13 mouse cellular contexts compared by ENCODE assay signal in genomic region chr6:126106798-126107173, GRCm38 (mm10). TPM values are rescaled to one million over a fixed set of nuclear protein-coding genes. Genes with fewer than 3 reads are reported as not detected.
A peak's percentile ranks its signal among the peaks of the same experiment; 100 is the strongest.
DNase-seq lines count a peak whose midpoint lies in the region; ATAC-seq and TF ChIP-seq lines count a peak whose summit lies in the region.
"Had no signal": no experiment of that assay in that cellular context is flagged by ENCODE, and none has a peak within 500 bp of the region (broad histone marks: within the 10 kb centered on the region; RNA-seq: fewer than 3 reads in every experiment).

No protein-coding gene starts in this region.

- WGBS in embryonic facial prominence, embryonic 12.5 days = 57% methylated on average over 2 of the region's 2 CpGs
- 73% methylated on average over 2 of the region's 2 CpGs for WGBS in embryonic facial prominence, embryonic 10.5 days
- WGBS in heart, embryonic 11.5 days (ENCODE audit: insufficient replicate concordance) = 74% methylated on average over 2 of the region's 2 CpGs
- WGBS in liver, adult 2 months = 35% methylated on average over 2 of the region's 2 CpGs
- 44% methylated on average over 2 of the region's 2 CpGs for WGBS in liver, embryonic 12.5 days (ENCODE audit: insufficient replicate concordance)
- WGBS in limb, embryonic 15.5 days = 30% methylated on average over 2 of the region's 2 CpGs
- WGBS in kidney, embryonic 15.5 days = 64% methylated on average over 2 of the region's 2 CpGs

- H3K27me3 ChIP-seq in embryonic facial prominence, embryonic 12.5 days = no peaks in the 10 kb centered on the region
- no peaks in the 10 kb centered on the region for H3K27me3 ChIP-seq in embryonic facial prominence, embryonic 10.5 days (replicated peaks; ENCODE audit: low read depth, poor library complexity, severe bottlenecking)
- no peaks in the 10 kb centered on the region for H3K27me3 ChIP-seq in heart, embryonic 11.5 days (ENCODE audit: control insufficient read depth, insufficient read depth, low read length)
- H3K27me3 ChIP-seq in liver, adult 2 months (ENCODE audit: control insufficient read depth, insufficient read depth, low read length) = no peaks in the 10 kb centered on the region
- no peaks in the 10 kb centered on the region for H3K27me3 ChIP-seq in liver, embryonic 12.5 days (replicated peaks)
- H3K27me3 ChIP-seq in limb, embryonic 15.5 days = no peaks in the 10 kb centered on the region
- H3K27me3 ChIP-seq in kidney, embryonic 15.5 days = no peaks in the 10 kb centered on the region
- H3K27me3 ChIP-seq: heart, embryonic 15.5 days; hindbrain, embryonic 12.5 days; stomach, embryonic 15.5 days had no signal

- TF ChIP-seq POLR2A in liver, adult 2 months (IDR thresholded peaks at IDR 0.05; ENCODE audit: extremely low read depth, insufficient read depth, low read length) = no peak

- TF ChIP-seq CTCF in liver, adult 2 months (IDR thresholded peaks at IDR 0.05; ENCODE audit: low read depth, low read length) = no peak

- DNase-seq in embryonic facial prominence, embryonic 10.5 days (ENCODE audit: low spot score) = no peak
- peak; percentile 32 for DNase-seq in heart, adult 8-10 months (ENCODE audit: low spot score)
- no peak for DNase-seq in liver, adult 2 months (ENCODE audit: extremely low read depth, low read depth, low spot score)
- DNase-seq: thymus, postnatal 25 days had no signal

- H3K9me3 ChIP-seq in embryonic facial prominence, embryonic 12.5 days = no peaks in the 10 kb centered on the region
- H3K9me3 ChIP-seq in embryonic facial prominence, embryonic 10.5 days = no peaks in the 10 kb centered on the region
- H3K9me3 ChIP-seq in heart, embryonic 11.5 days (replicated peaks; ENCODE audit: control insufficient read depth, low read length) = no peaks in the 10 kb centered on the region
- H3K9me3 ChIP-seq in liver, embryonic 12.5 days (replicated peaks) = no peaks in the 10 kb centered on the region
- H3K9me3 ChIP-seq in limb, embryonic 15.5 days = no peaks in the 10 kb centered on the region
- no peaks in the 10 kb centered on the region for H3K9me3 ChIP-seq in kidney, embryonic 15.5 days (replicated peaks)
- H3K9me3 ChIP-seq: heart, embryonic 15.5 days; hindbrain, embryonic 12.5 days; stomach, embryonic 15.5 days had no signal

- peaks cover 19% of the 10 kb centered on the region for H3K36me3 ChIP-seq in embryonic facial prominence, embryonic 12.5 days
- H3K36me3 ChIP-seq in embryonic facial prominence, embryonic 10.5 days (replicated peaks) = peaks cover 66% of the 10 kb centered on the region
- no peaks in the 10 kb centered on the region for H3K36me3 ChIP-seq in heart, embryonic 11.5 days (ENCODE audit: control insufficient read depth, insufficient read depth, low read length)
- no peaks in the 10 kb centered on the region for H3K36me3 ChIP-seq in liver, adult 2 months (ENCODE audit: control insufficient read depth, insufficient read depth, low read length)
- H3K36me3 ChIP-seq in liver, embryonic 12.5 days = no peaks in the 10 kb centered on the region
- H3K36me3 ChIP-seq in limb, embryonic 15.5 days = no peaks in the 10 kb centered on the region
- H3K36me3 ChIP-seq in kidney, embryonic 15.5 days = peaks cover 12% of the 10 kb centered on the region
- H3K36me3 ChIP-seq: heart, embryonic 15.5 days; hindbrain, embryonic 12.5 days; stomach, embryonic 15.5 days had no signal

- ATAC-seq in embryonic facial prominence, embryonic 12.5 days (ENCODE audit: insufficient number of reproducible peaks, insufficient read depth, low FRiP score, low TSS enrichment) = no peak
- ATAC-seq in heart, embryonic 11.5 days (replicated peaks; ENCODE audit: insufficient number of reproducible peaks, low FRiP score, low TSS enrichment) = no peak
- ATAC-seq in liver, embryonic 12.5 days = no peak
- ATAC-seq in limb, embryonic 15.5 days (ENCODE audit: insufficient number of reproducible peaks, low FRiP score, low TSS enrichment, low read depth) = peak; percentile 47
- no peak for ATAC-seq in kidney, embryonic 15.5 days (replicated peaks; ENCODE audit: low FRiP score)

- H3K27ac ChIP-seq in embryonic facial prominence, embryonic 12.5 days = 0 out of 2 replicates have a peak overlapping the region, but pooled peaks have one; percentile 3
- no peak overlapping the region for H3K27ac ChIP-seq in embryonic facial prominence, embryonic 10.5 days (replicated peaks)
- H3K27ac ChIP-seq in heart, embryonic 11.5 days (ENCODE audit: low read depth, low read length) = no peak overlapping the region
- H3K27ac ChIP-seq in liver, adult 2 months (replicated peaks; ENCODE audit: insufficient read depth, low read depth, low read length) = peak overlapping the region; percentile 64
- H3K27ac ChIP-seq in liver, embryonic 12.5 days = no peak overlapping the region
- H3K27ac ChIP-seq in limb, embryonic 15.5 days = peak overlapping the region; percentile 72
- H3K27ac ChIP-seq in kidney, embryonic 15.5 days = no peak overlapping the region
- H3K27ac ChIP-seq: hindbrain, embryonic 12.5 days; macrophage; stomach, embryonic 15.5 days had no signal

- no peak overlapping the region for H3K4me2 ChIP-seq in embryonic facial prominence, embryonic 12.5 days (replicated peaks)
- no peak overlapping the region for H3K4me2 ChIP-seq in heart, embryonic 11.5 days
- H3K4me2 ChIP-seq in liver, embryonic 12.5 days = no peak overlapping the region
- no peak overlapping the region for H3K4me2 ChIP-seq in limb, embryonic 15.5 days
- no peak overlapping the region for H3K4me2 ChIP-seq in kidney, embryonic 15.5 days
- H3K4me2 ChIP-seq: heart, embryonic 15.5 days; hindbrain, embryonic 12.5 days; stomach, embryonic 15.5 days had no signal

- peaks cover 14% of the 10 kb centered on the region for H3K4me1 ChIP-seq in embryonic facial prominence, embryonic 12.5 days
- H3K4me1 ChIP-seq in embryonic facial prominence, embryonic 10.5 days = peaks cover 25% of the 10 kb centered on the region
- peaks cover 7% of the 10 kb centered on the region for H3K4me1 ChIP-seq in heart, embryonic 11.5 days (ENCODE audit: control insufficient read depth, insufficient read depth, low read length)
- H3K4me1 ChIP-seq in liver, adult 2 months (ENCODE audit: control insufficient read depth, insufficient read depth, low read length) = peaks cover 33% of the 10 kb centered on the region
- no peaks in the 10 kb centered on the region for H3K4me1 ChIP-seq in liver, embryonic 12.5 days
- H3K4me1 ChIP-seq in limb, embryonic 15.5 days = peaks cover 28% of the 10 kb centered on the region
- H3K4me1 ChIP-seq in kidney, embryonic 15.5 days = peaks cover 41% of the 10 kb centered on the region
- H3K4me1 ChIP-seq: stomach, embryonic 15.5 days had no signal

- no peaks in the 10 kb centered on the region for H3K79me2 ChIP-seq in liver, adult 2 months (ENCODE audit: control insufficient read depth, insufficient read depth, low read length)

- no peak overlapping the region for H3K9ac ChIP-seq in embryonic facial prominence, embryonic 12.5 days
- H3K9ac ChIP-seq in heart, embryonic 11.5 days (ENCODE audit: low read depth, low read length) = no peak overlapping the region
- no peak overlapping the region for H3K9ac ChIP-seq in liver, adult 2 months (ENCODE audit: low read depth, low read length)
- no peak overlapping the region for H3K9ac ChIP-seq in liver, embryonic 12.5 days
- H3K9ac ChIP-seq in limb, embryonic 15.5 days = no peak overlapping the region
- no peak overlapping the region for H3K9ac ChIP-seq in kidney, embryonic 15.5 days
- H3K9ac ChIP-seq: heart, embryonic 15.5 days; hindbrain, embryonic 12.5 days; stomach, embryonic 15.5 days had no signal

- H3K4me3 ChIP-seq in embryonic facial prominence, embryonic 12.5 days = no peak overlapping the region
- H3K4me3 ChIP-seq in embryonic facial prominence, embryonic 10.5 days = no peak overlapping the region
- no peak overlapping the region for H3K4me3 ChIP-seq in heart, embryonic 11.5 days (ENCODE audit: low read depth, low read length)
- H3K4me3 ChIP-seq in liver, adult 2 months (ENCODE audit: insufficient read depth, low read depth, low read length) = no peak overlapping the region
- no peak overlapping the region for H3K4me3 ChIP-seq in liver, embryonic 12.5 days
- no peak overlapping the region for H3K4me3 ChIP-seq in limb, embryonic 15.5 days
- no peak overlapping the region for H3K4me3 ChIP-seq in kidney, embryonic 15.5 days (replicated peaks)
- H3K4me3 ChIP-seq: heart, embryonic 15.5 days; hindbrain, embryonic 12.5 days; stomach, embryonic 15.5 days had no signal

RNA-seq across cellular contexts. Expression of gene Ntf3, which starts 59.9 kb away (rescaled TPM):
- 30.2 and 32.3 TPM in 2 replicates for polyA plus RNA-seq in embryonic facial prominence, embryonic 12.5 days (2016; fragmentation: Nextera tagmentation; extraction: Ambion mirVana)
- polyA plus RNA-seq in embryonic facial prominence, embryonic 10.5 days (2016; fragmentation: Nextera tagmentation; extraction: Ambion mirVana) = 19.4 and 19.9 TPM in 2 replicates
- 1 to 10 TPM; 2.2 to 5.3 (median 3.9) TPM for total RNA-seq in heart, adult 8-10 months (2022)
- 8.6 and 8.8 TPM in 2 replicates for polyA plus RNA-seq in heart, embryonic 11.5 days (2014; fragmentation: Nextera tagmentation; extraction: Ambion mirVana)
- 1.1 and 1.3 TPM in 2 replicates for total RNA-seq in liver, adult 2 months (2014; rRNA removed)
- 0.33 and 0.57 TPM in 2 replicates for polyA plus RNA-seq in liver, adult 2 months (2012; rRNA removed)
- polyA plus RNA-seq in liver, embryonic 12.5 days (2016; fragmentation: Nextera tagmentation; extraction: Ambion mirVana) = 2.2 and 2.4 TPM in 2 replicates
- 16.9 and 19.2 TPM in 2 replicates for polyA plus RNA-seq in limb, embryonic 15.5 days (2015; fragmentation: Nextera tagmentation; extraction: Ambion mirVana)
- 16.2 and 16.6 TPM in 2 replicates for polyA plus RNA-seq in kidney, embryonic 15.5 days (2015; fragmentation: Nextera tagmentation; extraction: Ambion mirVana)
- polyA plus RNA-seq: macrophage had no signal

Comparison
In these comparisons a context has a peak if more than half of its experiments do, and no peak if none do; other contexts are left out.
1. H3K27ac ChIP-seq: peak in embryonic facial prominence, embryonic 12.5 days (single experiment), liver, adult 2 months (single experiment) and limb, embryonic 15.5 days (single experiment); none in embryonic facial prominence, embryonic 10.5 days (single experiment), heart, embryonic 11.5 days (single experiment), liver, embryonic 12.5 days (single experiment) and kidney, embryonic 15.5 days (single experiment).